ENCODE assay signal across 11 mouse cellular contexts in the genomic region with DNA sequence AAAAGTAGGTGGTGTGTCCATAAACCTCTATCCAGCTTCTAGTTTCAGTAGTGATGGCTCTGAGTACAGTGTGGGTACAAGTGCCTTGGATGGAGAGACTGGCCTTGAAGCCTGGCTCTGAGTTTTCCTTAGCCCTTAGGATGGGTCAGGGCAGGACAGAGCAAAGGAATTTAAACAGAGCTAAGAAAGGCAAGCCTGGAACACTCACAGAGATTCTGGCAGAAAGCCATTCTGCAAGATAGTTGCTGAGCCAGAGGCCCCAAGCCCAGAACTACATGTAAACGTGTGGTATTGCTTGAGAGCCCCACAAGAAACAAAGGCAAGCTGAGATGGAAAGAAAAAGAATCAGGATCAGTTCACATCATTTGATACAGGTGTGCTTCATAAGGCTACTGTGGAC.
DNase-seq lines count a peak whose midpoint lies in the region; ATAC-seq and TF ChIP-seq lines count a peak whose summit lies in the region.
"Had no signal": no experiment of that assay in that cellular context is flagged by ENCODE, and none has a peak within 500 bp of the region (broad histone marks: within the 10 kb centered on the region; RNA-seq: fewer than 3 reads in every experiment).

No protein-coding gene starts in this region.

- peaks cover 6% of the 10 kb centered on the region; the same call in 1 of the 2 replicates for H3K9me3 ChIP-seq in embryonic facial prominence, embryonic 13.5 days
- peaks cover 11% of the 10 kb centered on the region for H3K9me3 ChIP-seq in embryonic facial prominence, embryonic 10.5 days
- H3K9me3 ChIP-seq in kidney, embryonic 16.5 days (ENCODE audit: low read length), result peaks cover 3% of the 10 kb centered on the region; the same call in 1 of the 2 replicates

- H3K27me3 ChIP-seq in embryonic facial prominence, embryonic 13.5 days, result no peaks in the 10 kb centered on the region
- no peaks in the 10 kb centered on the region for H3K27me3 ChIP-seq in embryonic facial prominence, embryonic 10.5 days (replicated peaks; ENCODE audit: low read depth, poor library complexity, severe bottlenecking)
- no peaks in the 10 kb centered on the region for H3K27me3 ChIP-seq in kidney, embryonic 16.5 days (ENCODE audit: insufficient read depth, low read length)

- 0 out of 2 replicates have a peak overlapping the region, but pooled peaks have one; percentile 33 for H3K27ac ChIP-seq in embryonic facial prominence, embryonic 13.5 days
- no peak overlapping the region for H3K27ac ChIP-seq in embryonic facial prominence, embryonic 10.5 days (replicated peaks)
- peak overlapping the region; percentile 19; the same call in 1 of the 2 replicates for H3K27ac ChIP-seq in layer of hippocampus, adult 2 months
- no peak overlapping the region for H3K27ac ChIP-seq in kidney, embryonic 16.5 days (ENCODE audit: low read length)

- no peak for ATAC-seq in embryonic facial prominence, embryonic 13.5 days (ENCODE audit: insufficient number of reproducible peaks, insufficient read depth, low FRiP score, low TSS enrichment, low read depth)
- ATAC-seq in kidney, embryonic 16.5 days (ENCODE audit: low FRiP score, low TSS enrichment), result no peak

- H3K36me3 ChIP-seq in embryonic facial prominence, embryonic 13.5 days, result peaks cover 21% of the 10 kb centered on the region
- H3K36me3 ChIP-seq in embryonic facial prominence, embryonic 10.5 days (replicated peaks), result peaks cover 56% of the 10 kb centered on the region
- peaks cover 7% of the 10 kb centered on the region for H3K36me3 ChIP-seq in kidney, embryonic 16.5 days (ENCODE audit: insufficient read depth, low read length)

- no peak overlapping the region for H3K4me2 ChIP-seq in embryonic facial prominence, embryonic 13.5 days
- H3K4me2 ChIP-seq in kidney, embryonic 16.5 days (replicated peaks; ENCODE audit: low read depth, low read length), result no peak overlapping the region

- peaks cover 31% of the 10 kb centered on the region for H3K4me1 ChIP-seq in embryonic facial prominence, embryonic 13.5 days
- no peaks in the 10 kb centered on the region for H3K4me1 ChIP-seq in embryonic facial prominence, embryonic 10.5 days
- H3K4me1 ChIP-seq in kidney, embryonic 16.5 days (ENCODE audit: insufficient read depth, low read length), result peaks cover 9% of the 10 kb centered on the region; the same call in 1 of the 2 replicates

- DNase-seq in embryonic facial prominence, embryonic 10.5 days (ENCODE audit: low spot score), result no peak
- DNase-seq in layer of hippocampus, adult 2 months (ENCODE audit: low spot score in 2 of 2), result no peak
- DNase-seq in layer of hippocampus, adult 9-10 months (ENCODE audit: low spot score), result no peak
- peak; percentile 15 for DNase-seq in urinary bladder, postnatal 14 days (ENCODE audit: low spot score)
- DNase-seq in urinary bladder, adult 18-20 months (ENCODE audit: low spot score in 2 of 2), result no peak
- DNase-seq in urinary bladder, postnatal 4 days (ENCODE audit: low spot score in 2 of 2), result no peak
- DNase-seq: adrenal gland, postnatal 14 days; kidney, postnatal 36 days had no signal

- 47% methylated on average over 1 of the region's 1 CpGs for WGBS in embryonic facial prominence, embryonic 13.5 days
- WGBS in embryonic facial prominence, embryonic 10.5 days, result 90% methylated on average over 1 of the region's 1 CpGs
- WGBS in kidney, embryonic 16.5 days, result 55% methylated on average over 1 of the region's 1 CpGs

- no peak for TF ChIP-seq CTCF in layer of hippocampus, adult 2 months (conservative IDR thresholded peaks at IDR 0.05)

- no peak overlapping the region for H3K9ac ChIP-seq in embryonic facial prominence, embryonic 13.5 days
- H3K9ac ChIP-seq in kidney, embryonic 16.5 days (replicated peaks; ENCODE audit: low read length), result no peak overlapping the region

- no peak overlapping the region for H3K4me3 ChIP-seq in embryonic facial prominence, embryonic 13.5 days
- H3K4me3 ChIP-seq in embryonic facial prominence, embryonic 10.5 days, result no peak overlapping the region
- no peak overlapping the region for H3K4me3 ChIP-seq in layer of hippocampus, adult 2 months
- H3K4me3 ChIP-seq in kidney, embryonic 16.5 days (ENCODE audit: low read length), result no peak overlapping the region
- H3K4me3 ChIP-seq: megakaryocyte, embryonic 14.5 days had no signal

Comparison
In these comparisons a context has a peak if more than half of its experiments do, and no peak if none do; other contexts are left out.
1. H3K27ac ChIP-seq: peak in embryonic facial prominence, embryonic 13.5 days (single experiment) and layer of hippocampus, adult 2 months (single experiment); none in embryonic facial prominence, embryonic 10.5 days (single experiment) and kidney, embryonic 16.5 days (single experiment).